Mouse (Mus musculus) heart, postnatal 0 days (tissue): ENCODE data around the gene Kif5c.

Source experiments
- CTCF ChIP-seq: IDR thresholded peaks from 2 replicates; pipeline ENCODE4 v1.5.1; 2016; ENCODE audit warnings: antibody characterized with exemption, control low read depth, low read depth
- EP300 ChIP-seq: IDR thresholded peaks from 2 replicates; pipeline ENCODE4 v1.6.1; 2016; ENCODE audit warnings: antibody characterized with exemption, low read depth

- TF ChIP-seq CTCF: no peak
- TF ChIP-seq EP300: no peak
Observed at GRCm38 (mm10) chr2:49747670-49748069, 128.6 kb downstream of the Kif5c start.
